Mouse (Mus musculus): ENCODE data around the gene Spon1. TPM values are rescaled to one million over a fixed set of nuclear protein-coding genes. Genes with fewer than 3 reads are reported as not detected.

Spon1 gene
- polyA plus RNA-seq, 1 experiment from 2014 or later: 3.1 TPM

DNA sequence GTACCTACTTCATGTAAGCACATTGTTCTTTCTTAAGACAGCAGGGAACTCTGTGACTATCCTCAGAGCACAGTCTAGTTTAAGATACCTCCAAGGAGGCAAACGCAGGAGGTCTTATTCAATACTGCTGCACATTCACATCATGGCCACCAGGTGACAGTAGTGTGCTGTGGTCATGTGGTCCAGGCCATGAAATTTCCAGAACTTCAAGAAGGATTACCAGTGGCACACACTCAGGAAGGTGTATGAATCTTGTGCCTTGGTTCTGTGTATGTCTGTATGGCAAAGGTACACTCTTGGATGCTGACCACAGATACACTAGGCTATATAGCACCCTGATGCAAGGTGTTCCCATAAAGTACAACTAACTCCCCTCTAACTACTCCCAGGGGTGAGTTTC, 6.6 kb upstream of the Spon1 start:
- 0 out of 2 replicates have a peak, but pooled peaks have one; percentile 60 for ATAC-seq (ENCODE audit: low FRiP score, low TSS enrichment)
- H3K9me3 ChIP-seq (ENCODE audit: control insufficient read depth, low read length): no peaks in the 10 kb centered on the region
- H3K4me3 ChIP-seq (ENCODE audit: low read depth, low read length): no peak overlapping the region
- H3K27me3 ChIP-seq (ENCODE audit: control insufficient read depth, insufficient read depth, low read length): no peaks in the 10 kb centered on the region
- 11% methylated on average over 1 of the region's 1 CpGs for WGBS
- no peak overlapping the region for H3K27ac ChIP-seq (replicated peaks)
- no peaks in the 10 kb centered on the region for H3K36me3 ChIP-seq (ENCODE audit: control insufficient read depth, insufficient read depth, low read length)
- H3K4me1 ChIP-seq (replicated peaks; ENCODE audit: control insufficient read depth, insufficient read depth): no peaks in the 10 kb centered on the region
- no peak overlapping the region for H3K9ac ChIP-seq (ENCODE audit: low read length)
- peak; percentile 59 for DNase-seq (ENCODE audit: low spot score)
- TF ChIP-seq EP300 (optimal IDR thresholded peaks at IDR 0.05) (no peak), CTCF (IDR thresholded peaks at IDR 0.05; ENCODE audit: low read depth) (peak; percentile 100)
- no peak overlapping the region for H3K4me2 ChIP-seq (replicated peaks; ENCODE audit: low read depth)

DNA sequence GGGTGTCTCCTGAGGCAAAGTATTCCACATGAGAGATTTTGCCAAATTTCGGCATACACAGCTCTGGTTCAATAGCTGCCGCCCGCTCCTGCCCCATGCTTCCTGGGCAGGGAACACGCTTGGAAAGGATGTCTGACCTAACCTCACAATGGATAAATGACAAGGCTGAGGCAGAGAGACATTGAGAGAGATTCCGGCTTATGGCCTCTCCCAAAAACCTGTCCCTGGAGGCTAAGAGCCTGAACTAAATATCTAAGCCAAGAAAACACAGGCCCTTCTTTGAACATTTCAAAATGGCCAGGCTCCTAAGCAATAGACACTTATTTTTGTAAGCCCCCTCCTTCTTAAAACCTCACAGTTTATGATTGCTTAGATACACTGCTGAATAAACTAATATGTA, 665 bp upstream of the Spon1 start:
- H3K27me3 ChIP-seq (ENCODE audit: control insufficient read depth, insufficient read depth, low read length): no peaks in the 10 kb centered on the region
- H3K4me3 ChIP-seq (ENCODE audit: low read depth, low read length): no peak overlapping the region
- H3K36me3 ChIP-seq (ENCODE audit: control insufficient read depth, insufficient read depth, low read length): no peaks in the 10 kb centered on the region
- no peak for ATAC-seq (ENCODE audit: low FRiP score, low TSS enrichment)
- no peak overlapping the region for H3K9ac ChIP-seq (ENCODE audit: low read length)
- no peak overlapping the region for H3K4me2 ChIP-seq (replicated peaks; ENCODE audit: low read depth)
- no peak overlapping the region for H3K27ac ChIP-seq (replicated peaks)
- H3K9me3 ChIP-seq (ENCODE audit: control insufficient read depth, low read length): no peaks in the 10 kb centered on the region
- DNase-seq (ENCODE audit: low spot score): no peak
- WGBS: 95% methylated on average over 5 of the region's 5 CpGs
- peaks cover 3% of the 10 kb centered on the region; the same call in 1 of the 2 replicates for H3K4me1 ChIP-seq (replicated peaks; ENCODE audit: control insufficient read depth, insufficient read depth)
- TF ChIP-seq CTCF (IDR thresholded peaks at IDR 0.05; ENCODE audit: low read depth) (no peak), EP300 (optimal IDR thresholded peaks at IDR 0.05) (no peak)

DNA sequence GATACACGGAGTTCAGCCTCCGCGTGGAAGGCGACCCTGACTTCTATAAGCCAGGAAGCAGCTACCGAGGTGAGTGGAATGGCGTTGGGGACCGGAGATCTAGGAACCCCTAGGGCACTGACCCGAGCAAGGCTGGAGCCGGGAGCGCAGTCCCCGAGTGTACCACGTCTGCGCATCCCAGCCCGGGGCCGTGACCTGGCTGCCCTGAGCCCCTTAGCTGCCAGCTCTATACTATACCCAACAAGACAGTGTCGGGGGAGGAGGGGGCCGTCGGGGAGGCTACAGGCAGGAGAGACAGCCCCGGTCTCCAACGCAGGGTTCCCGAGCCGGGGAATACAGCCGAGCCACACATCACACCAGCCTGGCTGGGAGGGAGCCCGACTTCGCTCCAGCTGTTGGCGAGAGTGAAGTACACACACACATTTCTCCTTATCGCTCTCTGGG, 722 bp downstream of the Spon1 start:
- 1% methylated on average over 27 of the region's 27 CpGs for WGBS
- Histone ChIP-seq H3K9ac (ENCODE audit: low read length) (peak overlapping the region; percentile 53), H3K4me1 (replicated peaks; ENCODE audit: control insufficient read depth, insufficient read depth) (peaks cover 3% of the 10 kb centered on the region; the same call in 1 of the 2 replicates), H3K36me3 (ENCODE audit: control insufficient read depth, insufficient read depth, low read length) (no peaks in the 10 kb centered on the region), H3K4me2 (replicated peaks; ENCODE audit: low read depth) (peak overlapping the region; percentile 95), H3K27ac (replicated peaks) (no peak overlapping the region), H3K9me3 (ENCODE audit: control insufficient read depth, low read length) (no peaks in the 10 kb centered on the region), H3K4me3 (ENCODE audit: low read depth, low read length) (peak overlapping the region; percentile 46), H3K27me3 (ENCODE audit: control insufficient read depth, insufficient read depth, low read length) (no peaks in the 10 kb centered on the region)
- TF ChIP-seq EP300 (optimal IDR thresholded peaks at IDR 0.05): no peak
- no peak for TF ChIP-seq CTCF (IDR thresholded peaks at IDR 0.05; ENCODE audit: low read depth)
- peak; percentile 30 for DNase-seq (ENCODE audit: low spot score)
- ATAC-seq (ENCODE audit: low FRiP score, low TSS enrichment): peak; percentile 48; the same call in 1 of the 2 replicates

DNA sequence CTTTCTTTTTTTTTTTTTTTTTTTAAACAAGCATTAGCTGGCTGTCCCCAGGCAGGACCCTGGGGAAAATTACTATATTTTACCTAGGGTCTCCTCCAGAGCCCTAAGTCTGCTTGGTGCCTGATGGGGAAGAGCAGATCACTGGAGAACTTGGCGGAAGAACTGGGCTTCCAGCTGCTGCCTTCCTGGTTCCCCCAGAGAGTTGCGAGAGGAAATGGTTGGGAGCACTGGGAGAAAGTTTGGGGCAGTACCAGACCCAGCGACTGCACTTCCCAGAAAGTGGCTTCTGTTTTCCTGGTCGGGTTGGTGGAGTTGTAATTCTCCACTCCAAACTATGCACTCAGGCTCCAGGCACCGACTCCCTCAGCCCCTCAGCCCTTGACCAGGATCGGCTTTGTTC, 1.7 kb downstream of the Spon1 start:
- Histone ChIP-seq H3K4me2 (replicated peaks; ENCODE audit: low read depth) (no peak overlapping the region), H3K9me3 (ENCODE audit: control insufficient read depth, low read length) (no peaks in the 10 kb centered on the region), H3K27ac (replicated peaks) (no peak overlapping the region), H3K4me1 (replicated peaks; ENCODE audit: control insufficient read depth, insufficient read depth) (peaks cover 3% of the 10 kb centered on the region; the same call in 1 of the 2 replicates), H3K36me3 (ENCODE audit: control insufficient read depth, insufficient read depth, low read length) (no peaks in the 10 kb centered on the region), H3K4me3 (ENCODE audit: low read depth, low read length) (no peak overlapping the region), H3K27me3 (ENCODE audit: control insufficient read depth, insufficient read depth, low read length) (no peaks in the 10 kb centered on the region), H3K9ac (ENCODE audit: low read length) (no peak overlapping the region)
- WGBS: 55% methylated on average over 6 of the region's 6 CpGs
- TF ChIP-seq CTCF (IDR thresholded peaks at IDR 0.05; ENCODE audit: low read depth) (no peak), EP300 (optimal IDR thresholded peaks at IDR 0.05) (no peak)
- no peak for DNase-seq (ENCODE audit: low spot score)
- ATAC-seq (ENCODE audit: low FRiP score, low TSS enrichment): no peak

DNA sequence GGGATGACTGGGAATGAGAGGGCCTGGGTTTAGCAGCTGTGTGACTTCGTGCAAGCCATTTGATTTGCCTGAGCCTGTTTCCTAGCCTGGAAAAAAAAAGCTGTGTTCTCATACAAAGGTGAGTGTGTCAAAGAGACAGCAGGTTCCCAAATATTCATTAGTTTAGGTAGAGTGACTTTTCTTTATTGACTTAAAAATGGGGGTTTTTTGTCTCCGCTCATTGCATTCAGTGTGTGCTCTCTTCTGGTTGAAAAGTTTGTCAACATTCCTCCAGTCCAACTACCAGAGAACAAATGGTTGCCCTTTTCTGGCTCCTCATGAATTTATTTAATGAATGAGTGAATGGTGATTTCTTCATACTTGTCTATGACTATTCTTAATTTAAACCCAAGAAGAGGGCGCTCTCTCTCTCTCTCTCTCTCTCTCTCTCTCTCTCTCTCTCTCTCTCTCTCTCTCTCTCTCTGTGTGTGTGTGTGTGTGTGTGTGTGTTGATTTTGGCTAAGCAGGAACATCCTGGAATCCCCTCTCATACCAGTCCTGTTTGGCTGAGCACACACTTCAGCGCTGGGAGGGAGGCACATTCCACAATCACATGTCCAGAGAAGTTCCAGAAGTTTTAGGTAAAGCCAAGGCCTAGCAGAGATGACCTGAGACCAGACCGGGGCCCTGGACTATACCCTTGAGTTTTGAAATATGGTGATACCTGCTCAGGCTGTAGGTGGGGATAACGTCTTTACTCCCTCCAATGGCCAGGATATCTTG, 2.6 kb downstream of the Spon1 start:
- Histone ChIP-seq H3K4me3 (ENCODE audit: low read depth, low read length) (no peak overlapping the region), H3K4me1 (replicated peaks; ENCODE audit: control insufficient read depth, insufficient read depth) (peaks cover 3% of the 10 kb centered on the region; the same call in 1 of the 2 replicates), H3K36me3 (ENCODE audit: control insufficient read depth, insufficient read depth, low read length) (no peaks in the 10 kb centered on the region), H3K27me3 (ENCODE audit: control insufficient read depth, insufficient read depth, low read length) (no peaks in the 10 kb centered on the region), H3K9me3 (ENCODE audit: control insufficient read depth, low read length) (no peaks in the 10 kb centered on the region), H3K9ac (ENCODE audit: low read length) (no peak overlapping the region), H3K4me2 (replicated peaks; ENCODE audit: low read depth) (no peak overlapping the region), H3K27ac (replicated peaks) (no peak overlapping the region)
- TF ChIP-seq CTCF (IDR thresholded peaks at IDR 0.05; ENCODE audit: low read depth) (no peak), EP300 (optimal IDR thresholded peaks at IDR 0.05) (no peak)
- ATAC-seq (ENCODE audit: low FRiP score, low TSS enrichment) (no peak), DNase-seq (ENCODE audit: low spot score) (no peak)
- WGBS: 67% methylated on average over 6 of the region's 6 CpGs

DNA sequence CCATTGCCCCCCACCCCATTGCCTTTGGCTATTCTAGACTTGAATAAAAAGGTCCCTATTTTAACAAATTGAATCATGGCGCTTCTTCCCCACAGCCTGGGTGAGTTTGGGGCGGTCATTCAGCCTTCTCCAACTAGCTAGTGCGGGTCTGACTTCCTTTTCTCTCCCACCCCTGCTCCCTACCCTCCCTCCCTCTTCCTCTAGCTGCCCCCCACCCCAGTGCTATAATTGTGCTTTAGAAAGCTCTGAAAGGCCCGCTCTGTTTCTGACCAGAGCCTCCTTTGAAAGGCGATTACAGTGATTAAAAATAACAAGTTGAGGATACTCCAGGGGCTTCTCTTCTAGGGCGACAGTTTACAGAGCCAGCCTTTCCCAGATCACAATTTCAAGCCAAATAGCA, 3.5 kb downstream of the Spon1 start:
- no peak for ATAC-seq (ENCODE audit: low FRiP score, low TSS enrichment)
- TF ChIP-seq CTCF (IDR thresholded peaks at IDR 0.05; ENCODE audit: low read depth) (no peak), EP300 (optimal IDR thresholded peaks at IDR 0.05) (no peak)
- Histone ChIP-seq H3K4me2 (replicated peaks; ENCODE audit: low read depth) (no peak overlapping the region), H3K9me3 (ENCODE audit: control insufficient read depth, low read length) (no peaks in the 10 kb centered on the region), H3K36me3 (ENCODE audit: control insufficient read depth, insufficient read depth, low read length) (no peaks in the 10 kb centered on the region), H3K27ac (replicated peaks) (no peak overlapping the region), H3K27me3 (ENCODE audit: control insufficient read depth, insufficient read depth, low read length) (no peaks in the 10 kb centered on the region), H3K4me3 (ENCODE audit: low read depth, low read length) (no peak overlapping the region), H3K9ac (ENCODE audit: low read length) (no peak overlapping the region), H3K4me1 (replicated peaks; ENCODE audit: control insufficient read depth, insufficient read depth) (peaks cover 3% of the 10 kb centered on the region; the same call in 1 of the 2 replicates)
- no peak for DNase-seq (ENCODE audit: low spot score)
- WGBS: 59% methylated on average over 6 of the region's 6 CpGs
